Mouse (Mus musculus) lung, postnatal 0 days (tissue): ENCODE measurements around the gene Mitd1.

Experiments
- CTCF ChIP-seq: IDR thresholded peaks from 2 replicates; pipeline ENCODE4 v1.5.1; 2016; ENCODE audit warnings: antibody characterized with exemption, mild to moderate bottlenecking
- EP300 ChIP-seq: IDR thresholded peaks from 2 replicates; pipeline ENCODE4 v1.6.1; 2016; ENCODE audit warnings: antibody characterized with exemption, mild to moderate bottlenecking, control low read depth

- no peak for TF ChIP-seq EP300
- TF ChIP-seq CTCF: no peak
These were observed 21.6 kb downstream of the Mitd1 start for GRCm38 (mm10) chr1:37868640-37869039.
